Mouse (Mus musculus) liver, adult 2 months (tissue): ENCODE measurements around the gene Kif1bp. TPM values are rescaled to one million over a fixed set of nuclear protein-coding genes. Genes with fewer than 3 reads are reported as not detected.
A peak's percentile ranks its signal among the peaks of the same experiment; 100 is the strongest.

Experiments
- DNase-seq: peaks from one replicate; pipeline ENCODE4 v3.0.0-alpha.2; 2011; ENCODE audit warnings: low read depth, low spot score; ENCODE audit errors: extremely low read depth
- H3K27ac ChIP-seq: fragments of 200-500 bp; replicated peaks from 2 replicates; pipeline ENCODE4 v1.5.1; 2012; ENCODE audit warnings: low read depth, mild to moderate bottlenecking, control low read depth, inconsistent platforms, low read length; ENCODE audit not compliant: insufficient read depth
- H3K27me3 ChIP-seq: fragments of 200-500 bp; 2 replicates; pipeline ENCODE4 v1.6.1; 2012; ENCODE audit warnings: mild to moderate bottlenecking, moderate library complexity, low read length, inconsistent platforms; ENCODE audit not compliant: control insufficient read depth, insufficient read depth
- H3K36me3 ChIP-seq: fragments of 200-500 bp; 2 replicates; pipeline ENCODE4 v1.6.1; 2012; ENCODE audit warnings: low read length, inconsistent platforms; ENCODE audit not compliant: control insufficient read depth, insufficient read depth
- H3K4me1 ChIP-seq: fragments of 200-500 bp; 2 replicates; pipeline ENCODE4 v1.6.1; 2011; ENCODE audit warnings: low read length; ENCODE audit not compliant: control insufficient read depth, insufficient read depth
- H3K4me3 ChIP-seq: fragments of 200-500 bp; 2 replicates; pipeline ENCODE4 v1.5.1; 2011; ENCODE audit warnings: low read depth, mild to moderate bottlenecking, control low read depth, low read length, moderate library complexity; ENCODE audit not compliant: insufficient read depth
- H3K79me2 ChIP-seq: fragments of 200-500 bp; 2 replicates; pipeline ENCODE4 v1.6.1; 2012; ENCODE audit warnings: inconsistent platforms, mild to moderate bottlenecking, low read length, moderate library complexity; ENCODE audit not compliant: control insufficient read depth, insufficient read depth
- H3K9ac ChIP-seq: fragments of 200-500 bp; 2 replicates; pipeline ENCODE4 v1.6.1; 2012; ENCODE audit warnings: low read depth, mild to moderate bottlenecking, control low read depth, inconsistent platforms, low read length
- CTCF ChIP-seq: fragments of 200-500 bp; IDR thresholded peaks from 2 replicates; pipeline ENCODE4 v1.5.1; 2011; ENCODE audit warnings: low read depth, low read length, control low read depth
- POLR2A ChIP-seq: fragments of 200-500 bp; IDR thresholded peaks from 2 replicates; pipeline ENCODE4 v1.6.1; 2011; ENCODE audit warnings: low read length, control low read depth; ENCODE audit not compliant: insufficient read depth; ENCODE audit errors: extremely low read depth
- WGBS: fragments of 180-500 bp; shearing (Covaris S2); methylation state at CpG from one replicate; pipeline ENCODE4 v1.1.7; 2018; 5-methylcytosine and 5-hydroxymethylcytosine counted together
- polyA plus RNA-seq: library from polyadenylated mRNA; depleted of rRNA; stranded (reverse); fragments of >200 nt; gene quantifications from 2 replicates; pipeline ENCODE4 v1.2.3, GENCODE M21; 2012; rRNA removed
- total RNA-seq: library from RNA; depleted of rRNA; stranded (reverse); fragments of >200 nt; gene quantifications from 2 replicates; pipeline ENCODE4 v1.2.3, GENCODE M21; 2014; rRNA removed

Kif1bp gene
- total RNA-seq (8.3 and 8.6 TPM in 2 replicates), polyA plus RNA-seq (8.2 and 9.8 TPM in 2 replicates)

DNA sequence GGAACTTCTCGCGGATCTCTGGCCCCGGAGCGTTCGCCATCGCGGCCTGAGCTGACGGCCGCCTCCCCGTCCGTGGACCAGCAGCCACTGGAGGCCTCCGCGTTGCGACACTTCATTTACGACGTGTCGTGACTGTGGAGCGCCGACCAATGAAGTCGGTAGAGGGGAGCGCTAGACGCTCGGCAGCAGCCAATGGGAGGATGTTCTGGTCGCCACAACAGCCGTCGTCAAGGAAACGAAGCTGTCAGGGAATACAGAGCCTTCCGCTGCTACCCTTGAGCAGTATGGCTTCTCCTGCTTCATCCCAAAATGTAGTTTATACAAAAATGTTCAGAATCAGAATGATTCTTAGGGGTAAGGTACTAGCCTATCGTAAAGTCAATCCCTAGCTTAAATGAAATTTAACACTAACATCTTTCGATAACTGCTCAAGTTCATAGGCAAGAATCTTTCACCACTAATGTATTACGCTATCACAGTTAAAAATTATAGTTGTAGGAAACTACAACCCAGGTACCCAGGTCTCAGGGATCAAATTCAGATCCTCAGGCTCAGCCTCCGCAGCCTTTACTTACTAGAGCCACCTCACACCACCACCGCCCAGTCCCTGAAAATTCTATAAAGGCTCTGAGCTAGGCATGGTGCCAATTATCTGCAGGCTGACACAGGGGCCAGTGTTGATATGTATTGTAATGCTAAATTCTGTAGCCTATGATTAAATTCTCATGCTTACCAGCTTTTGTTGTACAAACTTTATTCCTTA lies at the start of gene Kif1bp:
Gene Kif1bp, minus strand, starts transcription at position 120 of the 763 bp plus-strand sequence.
- Histone ChIP-seq H3K9ac (peak within 1 kb of the TSS; percentile 88), H3K27ac (peak within 1 kb of the TSS; percentile 24; the same call in 1 of the 2 replicates), H3K4me3 (peak within 1 kb of the TSS; percentile 91), H3K79me2 (peaks cover 6% of the 10 kb centered on the region; the same call in 1 of the 2 replicates), H3K36me3 (peaks cover 22% of the 10 kb centered on the region), H3K27me3 (no peaks in the 10 kb centered on the region), H3K4me1 (peaks cover 4% of the 10 kb centered on the region)
- TF ChIP-seq POLR2A: peak; percentile 75
- TF ChIP-seq CTCF: no peak
- peak; percentile 95 for DNase-seq
- 5% methylated on average over 33 of the region's 33 CpGs for WGBS

DNA sequence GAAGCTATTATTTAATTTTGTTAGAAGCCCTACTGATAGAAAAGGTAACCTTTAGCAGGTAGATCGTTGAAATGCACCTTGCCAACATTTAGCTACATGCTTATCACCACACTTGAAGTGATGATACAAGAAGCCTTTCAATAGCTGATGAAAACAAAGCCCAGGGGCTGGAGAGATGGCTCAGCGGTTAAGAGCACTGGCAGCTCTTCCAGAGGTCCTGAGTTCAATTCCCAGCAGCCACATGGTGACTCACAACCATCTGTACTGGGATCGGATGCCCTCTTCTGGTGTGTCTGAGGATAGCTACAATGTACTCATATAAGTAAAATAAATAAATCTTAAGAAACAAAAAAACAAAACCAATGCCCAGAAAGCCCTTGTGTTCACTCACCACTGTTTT lies 25.9 kb upstream of the Kif1bp start:
- Histone ChIP-seq H3K36me3 (no peaks in the 10 kb centered on the region), H3K27me3 (no peaks in the 10 kb centered on the region), H3K4me3 (no peak overlapping the region), H3K9ac (no peak overlapping the region), H3K27ac (no peak overlapping the region), H3K79me2 (peaks cover 7% of the 10 kb centered on the region), H3K4me1 (peaks cover 8% of the 10 kb centered on the region)
- no peak for DNase-seq
- 93% methylated on average over 3 of the region's 3 CpGs for WGBS
- no peak for TF ChIP-seq CTCF
- no peak for TF ChIP-seq POLR2A

DNA sequence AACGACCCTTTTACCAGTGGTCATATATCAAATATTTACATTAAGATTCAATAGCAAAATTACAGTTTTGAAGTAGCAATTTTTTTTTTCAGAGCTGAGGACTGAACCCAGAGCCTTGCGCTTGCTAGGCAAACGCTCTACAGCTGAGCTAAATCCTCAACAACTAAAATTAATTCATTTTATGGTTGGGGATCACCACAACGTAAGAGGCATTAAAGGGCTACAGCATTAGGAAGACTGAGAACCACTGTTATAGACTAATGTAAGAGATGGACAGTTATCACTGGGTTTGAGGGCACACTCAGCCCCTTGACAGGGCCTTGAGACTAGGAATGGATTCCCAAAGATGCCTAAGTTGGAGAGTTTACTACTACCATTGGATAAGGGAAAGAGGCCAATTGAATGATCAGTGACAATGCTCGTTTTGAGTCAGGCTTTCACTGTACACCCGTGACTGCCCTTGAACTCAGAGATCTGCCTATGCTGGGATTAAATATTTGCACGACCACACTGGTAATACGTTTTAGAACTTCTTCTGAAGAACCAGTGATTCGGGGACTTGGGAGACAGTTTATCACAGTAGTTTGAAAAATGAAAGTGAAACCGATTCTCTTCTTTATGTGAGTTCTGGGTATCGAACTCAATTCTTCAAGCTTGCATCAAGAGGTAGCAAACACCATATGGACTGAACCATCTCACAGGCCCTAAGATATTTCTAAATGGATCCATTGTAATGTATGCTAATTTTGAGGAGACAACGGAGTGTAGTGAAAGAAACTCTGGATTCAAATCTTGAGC lies 25.2 kb upstream of the Kif1bp start:
- H3K9ac ChIP-seq: no peak overlapping the region; the same call in 1 of the 2 replicates
- no peak overlapping the region for H3K27ac ChIP-seq
- H3K4me3 ChIP-seq: no peak overlapping the region; the same call in 1 of the 2 replicates
- peaks cover 8% of the 10 kb centered on the region for H3K4me1 ChIP-seq
- WGBS: 66% methylated on average over 12 of the region's 12 CpGs
- no peaks in the 10 kb centered on the region for H3K27me3 ChIP-seq
- peaks cover 2% of the 10 kb centered on the region for H3K36me3 ChIP-seq
- no peak for TF ChIP-seq CTCF
- TF ChIP-seq POLR2A: no peak
- peaks cover 7% of the 10 kb centered on the region for H3K79me2 ChIP-seq
- no peak for DNase-seq

- WGBS: 3% methylated on average over 53 of the region's 53 CpGs
- DNase-seq: peak; percentile 78
- Histone ChIP-seq H3K4me3 (peak within 1 kb of the TSS; percentile 78), H3K9ac (peak within 1 kb of the TSS; percentile 73), H3K4me1 (peaks cover 8% of the 10 kb centered on the region), H3K79me2 (peaks cover 11% of the 10 kb centered on the region), H3K36me3 (peaks cover 13% of the 10 kb centered on the region), H3K27me3 (no peaks in the 10 kb centered on the region), H3K27ac (peak within 1 kb of the TSS; percentile 63)
- TF ChIP-seq POLR2A: peak; percentile 56; the same call in 1 of the 2 replicates
- TF ChIP-seq CTCF: no peak
Measured at GRCm38 (mm10) chr10:62602177-62603040, 24.2 kb upstream of the Kif1bp start, which contains the start of gene Ddx21. TSS of gene Ddx21 (minus strand) at chr10:62602281.

- H3K36me3 ChIP-seq: peaks cover 16% of the 10 kb centered on the region
- under 1% methylated on average over 23 of the region's 23 CpGs for WGBS
- H3K27me3 ChIP-seq: no peaks in the 10 kb centered on the region
- peaks cover 11% of the 10 kb centered on the region for H3K79me2 ChIP-seq
- peak overlapping the region; percentile 78 for H3K4me3 ChIP-seq
- peak overlapping the region; percentile 73 for H3K9ac ChIP-seq
- DNase-seq: no peak
- peak overlapping the region; percentile 63 for H3K27ac ChIP-seq
- H3K4me1 ChIP-seq: peaks cover 8% of the 10 kb centered on the region
- TF ChIP-seq POLR2A (no peak), CTCF (no peak)
Measured at GRCm38 (mm10) chr10:62601833-62602176, 23.5 kb upstream of the Kif1bp start.
